Mouse (Mus musculus) neutrophil, adult 5-6 weeks (primary cell): ENCODE results near the gene Incenp. TPM values are rescaled to one million over a fixed set of nuclear protein-coding genes. Genes with fewer than 3 reads are reported as not detected.
"Not testable (repeated sequence)": the region's sequence is repeated elsewhere in the genome, so short reads cannot be mapped to it uniquely, and the experiment has no call there.

Experiments
- ATAC-seq: fragments of 151-379, 151-347 bp; 2 replicates; pipeline ENCODE4 v1.8.0; 2017; ENCODE audit warnings: mild to moderate bottlenecking, moderate TSS enrichment; ENCODE audit not compliant: insufficient number of reproducible peaks, poor library complexity, low FRiP score, severe bottlenecking; ENCODE audit errors: extremely low read depth
- total RNA-seq: library from RNA; stranded (forward); fragments of 200-1000 nt; gene quantifications from 2 replicates; pipeline ENCODE4 v1.2.3, GENCODE M21; 2017

Gene Incenp
- total RNA-seq, 1 experiment from 2014 or later, result 15.4 TPM

DNA sequence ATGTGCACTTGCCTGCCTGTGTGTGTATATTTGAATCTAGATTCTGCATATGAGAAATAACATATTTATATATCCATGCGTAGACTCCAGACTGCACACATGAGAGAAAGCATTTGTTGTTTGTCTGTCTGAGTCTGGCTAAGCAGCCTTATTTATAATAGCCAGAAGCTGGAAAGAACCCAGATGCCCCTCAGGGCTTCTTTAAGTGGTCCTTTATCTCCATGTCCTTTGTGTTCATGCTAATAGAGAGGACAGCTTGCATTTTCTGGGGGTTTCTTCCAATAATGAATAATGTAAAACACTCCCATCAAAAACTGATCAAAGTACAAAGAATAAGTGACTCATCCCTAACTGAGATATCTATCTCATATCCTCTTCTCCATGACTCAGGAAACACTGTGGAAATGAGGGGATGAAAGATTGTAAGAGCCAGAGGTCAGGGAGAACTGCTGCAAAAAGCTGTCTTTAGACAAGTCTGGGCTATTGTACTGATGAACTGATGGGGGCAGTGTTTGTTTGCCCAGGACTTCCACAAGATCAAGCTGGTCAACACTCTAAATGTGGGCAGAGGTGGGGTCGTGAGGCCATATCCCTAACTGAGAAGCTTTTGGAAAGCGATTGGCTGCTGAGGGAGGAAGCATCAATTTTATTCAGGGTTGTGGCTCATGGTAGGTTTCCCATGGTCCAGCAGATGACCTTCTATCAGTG, 49.8 kb downstream of the Incenp start:
- not testable (repeated sequence) for ATAC-seq

DNA sequence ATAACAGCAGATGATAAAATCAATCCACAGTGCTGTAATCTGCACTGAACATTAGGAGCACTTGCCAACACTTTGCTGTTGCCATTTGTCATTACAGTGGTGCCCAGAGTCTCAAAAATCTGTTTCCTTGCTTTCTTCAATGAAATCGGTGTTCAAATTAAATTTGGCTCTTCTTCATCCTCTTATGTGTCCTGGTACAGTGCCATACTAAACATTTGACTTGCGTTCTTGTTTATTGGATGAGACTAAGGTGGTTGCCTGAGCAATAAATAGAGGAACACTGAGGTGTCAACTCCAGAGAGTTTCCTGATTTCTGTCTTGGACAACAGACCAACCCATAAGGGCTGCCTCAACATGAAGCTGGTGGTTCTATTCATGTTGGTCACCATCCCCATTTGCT, 52.1 kb downstream of the Incenp start, which contains the start of gene Scgb2a2:
Gene Scgb2a2 (plus strand): TSS at position 301 of the 400 bp plus-strand sequence.
- ATAC-seq, result no peak

DNA sequence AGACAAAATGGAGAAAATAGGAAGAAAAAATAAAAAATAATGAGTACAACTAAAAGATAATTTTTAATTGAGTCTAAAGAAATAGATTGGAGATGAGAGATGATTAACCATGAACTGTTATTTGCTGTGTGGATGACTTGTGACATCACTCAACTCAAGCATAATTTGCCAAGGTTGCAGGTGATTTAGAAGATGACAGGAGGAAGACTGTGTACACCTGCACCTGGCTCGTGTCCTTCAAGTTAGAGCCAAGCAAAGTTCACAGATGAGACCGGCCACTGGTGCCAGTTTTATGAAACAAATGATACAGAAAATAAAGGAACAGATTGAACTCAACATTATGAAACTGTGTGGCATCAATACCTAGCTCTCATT, 62.0 kb downstream of the Incenp start:
- ATAC-seq, result no peak

DNA sequence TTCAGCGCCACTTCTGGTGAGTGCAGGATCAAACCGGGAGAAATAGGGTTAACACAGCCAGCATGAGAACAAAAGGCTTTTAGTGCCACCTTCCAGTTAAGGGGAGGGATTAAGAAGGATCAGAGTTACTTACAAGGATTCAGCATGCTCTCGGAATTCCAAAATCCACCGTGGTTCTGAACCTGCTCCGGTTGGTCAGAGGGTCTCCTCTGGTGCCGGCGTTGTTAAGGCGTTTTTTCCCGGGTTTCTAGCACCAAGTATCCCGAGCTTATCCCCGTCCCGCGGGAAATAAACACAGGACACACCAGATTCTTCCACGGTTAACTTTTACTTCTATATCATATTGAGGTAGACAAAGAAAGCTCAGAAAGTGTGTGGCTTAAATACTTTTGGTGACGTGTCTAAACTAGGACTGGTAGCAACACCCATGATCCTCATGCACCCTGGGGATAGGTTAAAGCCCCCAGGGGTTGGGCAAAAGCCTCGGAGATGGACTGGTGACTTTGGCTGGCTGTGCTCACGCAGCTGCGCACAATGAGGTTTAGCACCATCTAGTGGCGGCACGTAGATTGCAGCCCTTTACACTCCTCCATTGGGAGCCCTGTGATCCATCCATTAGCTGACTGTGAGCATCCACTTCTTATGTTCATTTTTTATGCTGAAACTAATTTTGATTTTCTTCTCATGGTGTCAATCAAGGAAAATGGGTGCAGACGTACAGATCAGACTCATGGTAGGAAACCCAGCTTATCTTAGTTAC, 62.6 kb downstream of the Incenp start:
- ATAC-seq, result not testable (repeated sequence)

Other genes starting within 250 kb of the Incenp start
- not detected in 2 replicates for gene Scgb2a2, start 52.0 kb downstream of the Incenp start, total RNA-seq
- 1,498 and 1,634 TPM in 2 replicates for gene Fth1, start 81.0 kb upstream of the Incenp start, total RNA-seq
- gene Best1, start 102.1 kb upstream of the Incenp start, total RNA-seq, result 0.23 TPM in 1 of 2 replicates, not detected in the other
- gene Rab3il1, start 102.1 kb upstream of the Incenp start, total RNA-seq, result not detected in 2 replicates
- not detected in 2 replicates for gene Fads3, start 142.0 kb upstream of the Incenp start, total RNA-seq
- gene Fads2, start 202.2 kb upstream of the Incenp start, total RNA-seq, result 0.35 TPM in 1 of 2 replicates, not detected in the other